Mouse (Mus musculus): ENCODE results near the gene Defb25. TPM values are rescaled to one million over a fixed set of nuclear protein-coding genes. Genes with fewer than 3 reads are reported as not detected.

Defb25 gene
- polyA plus RNA-seq, 1 experiment, result not detected

GRCm38 (mm10) chr2:152629904-152630303, 7.1 kb upstream of the Defb25 start:
- H3K4me1 ChIP-seq (ENCODE audit: control insufficient read depth, insufficient read depth, low read length), result no peaks in the 10 kb centered on the region
- H3K4me3 ChIP-seq (ENCODE audit: insufficient read depth, low read length), result no peak overlapping the region
- no peak overlapping the region for H3K27ac ChIP-seq (ENCODE audit: insufficient read depth, low read length)
- no peak for TF ChIP-seq POLR2A (IDR thresholded peaks at IDR 0.05; ENCODE audit: extremely low read depth, insufficient read depth, low read length)
- no peak for TF ChIP-seq CTCF (IDR thresholded peaks at IDR 0.05; ENCODE audit: extremely low read depth, insufficient read depth, low read length)

- TF ChIP-seq POLR2A (IDR thresholded peaks at IDR 0.05; ENCODE audit: extremely low read depth, insufficient read depth, low read length) (no peak), CTCF (IDR thresholded peaks at IDR 0.05; ENCODE audit: extremely low read depth, insufficient read depth, low read length) (no peak)
- no peak overlapping the region for H3K4me3 ChIP-seq (ENCODE audit: insufficient read depth, low read length)
- no peaks in the 10 kb centered on the region for H3K4me1 ChIP-seq (ENCODE audit: control insufficient read depth, insufficient read depth, low read length)
- H3K27ac ChIP-seq (ENCODE audit: insufficient read depth, low read length), result no peak overlapping the region
Measured at GRCm38 (mm10) chr2:152629239-152629638, 6.4 kb upstream of the Defb25 start.

GRCm38 (mm10) chr2:152628066-152628465, 5.2 kb upstream of the Defb25 start:
- Histone ChIP-seq H3K27ac (ENCODE audit: insufficient read depth, low read length) (no peak overlapping the region), H3K4me1 (ENCODE audit: control insufficient read depth, insufficient read depth, low read length) (no peaks in the 10 kb centered on the region), H3K4me3 (ENCODE audit: insufficient read depth, low read length) (no peak overlapping the region)
- TF ChIP-seq CTCF (IDR thresholded peaks at IDR 0.05; ENCODE audit: extremely low read depth, insufficient read depth, low read length), result no peak
- no peak for TF ChIP-seq POLR2A (IDR thresholded peaks at IDR 0.05; ENCODE audit: extremely low read depth, insufficient read depth, low read length)

- H3K4me3 ChIP-seq (ENCODE audit: insufficient read depth, low read length), result peak within 1 kb of the TSS; percentile 16; the same call in 1 of the 2 replicates
- H3K27ac ChIP-seq (ENCODE audit: insufficient read depth, low read length), result no peak within 1 kb of the TSS
- TF ChIP-seq CTCF (IDR thresholded peaks at IDR 0.05; ENCODE audit: extremely low read depth, insufficient read depth, low read length) (no peak), POLR2A (IDR thresholded peaks at IDR 0.05; ENCODE audit: extremely low read depth, insufficient read depth, low read length) (no peak)
- no peaks in the 10 kb centered on the region for H3K4me1 ChIP-seq (ENCODE audit: control insufficient read depth, insufficient read depth, low read length)
Measured at GRCm38 (mm10) chr2:152626774-152627591, 4.1 kb upstream of the Defb25 start, which contains the start of gene Rem1. TSS of gene Rem1 (plus strand) at chr2:152626951.

- TF ChIP-seq POLR2A (IDR thresholded peaks at IDR 0.05; ENCODE audit: extremely low read depth, insufficient read depth, low read length), result no peak
- no peak for TF ChIP-seq CTCF (IDR thresholded peaks at IDR 0.05; ENCODE audit: extremely low read depth, insufficient read depth, low read length)
- H3K4me1 ChIP-seq (ENCODE audit: control insufficient read depth, insufficient read depth, low read length), result no peaks in the 10 kb centered on the region
- H3K27ac ChIP-seq (ENCODE audit: insufficient read depth, low read length), result no peak overlapping the region
- no peak overlapping the region for H3K4me3 ChIP-seq (ENCODE audit: insufficient read depth, low read length)
Measured at GRCm38 (mm10) chr2:152625256-152625655, 2.4 kb upstream of the Defb25 start.

GRCm38 (mm10) chr2:152624566-152624965, 1.7 kb upstream of the Defb25 start:
- Histone ChIP-seq H3K4me1 (ENCODE audit: control insufficient read depth, insufficient read depth, low read length) (no peaks in the 10 kb centered on the region), H3K27ac (ENCODE audit: insufficient read depth, low read length) (no peak overlapping the region), H3K4me3 (ENCODE audit: insufficient read depth, low read length) (no peak overlapping the region)
- TF ChIP-seq CTCF (IDR thresholded peaks at IDR 0.05; ENCODE audit: extremely low read depth, insufficient read depth, low read length) (no peak), POLR2A (IDR thresholded peaks at IDR 0.05; ENCODE audit: extremely low read depth, insufficient read depth, low read length) (no peak)

GRCm38 (mm10) chr2:152622151-152622550, 702 bp downstream of the Defb25 start:
- H3K4me3 ChIP-seq (ENCODE audit: insufficient read depth, low read length), result no peak overlapping the region
- TF ChIP-seq POLR2A (IDR thresholded peaks at IDR 0.05; ENCODE audit: extremely low read depth, insufficient read depth, low read length) (no peak), CTCF (IDR thresholded peaks at IDR 0.05; ENCODE audit: extremely low read depth, insufficient read depth, low read length) (no peak)
- H3K27ac ChIP-seq (ENCODE audit: insufficient read depth, low read length), result no peak overlapping the region
- no peaks in the 10 kb centered on the region for H3K4me1 ChIP-seq (ENCODE audit: control insufficient read depth, insufficient read depth, low read length)

- TF ChIP-seq POLR2A (IDR thresholded peaks at IDR 0.05; ENCODE audit: extremely low read depth, insufficient read depth, low read length), result no peak
- TF ChIP-seq CTCF (IDR thresholded peaks at IDR 0.05; ENCODE audit: extremely low read depth, insufficient read depth, low read length), result no peak
- Histone ChIP-seq H3K27ac (ENCODE audit: insufficient read depth, low read length) (no peak overlapping the region), H3K4me3 (ENCODE audit: insufficient read depth, low read length) (no peak overlapping the region), H3K4me1 (ENCODE audit: control insufficient read depth, insufficient read depth, low read length) (no peaks in the 10 kb centered on the region)
Measured at GRCm38 (mm10) chr2:152620367-152621134, 2.3 kb downstream of the Defb25 start.

GRCm38 (mm10) chr2:152617374-152617773, 5.5 kb downstream of the Defb25 start:
- H3K4me3 ChIP-seq (ENCODE audit: insufficient read depth, low read length), result no peak overlapping the region
- TF ChIP-seq CTCF (IDR thresholded peaks at IDR 0.05; ENCODE audit: extremely low read depth, insufficient read depth, low read length), result 0 out of 2 replicates have a peak, but pooled peaks have one; percentile 12
- no peak for TF ChIP-seq POLR2A (IDR thresholded peaks at IDR 0.05; ENCODE audit: extremely low read depth, insufficient read depth, low read length)
- no peaks in the 10 kb centered on the region for H3K4me1 ChIP-seq (ENCODE audit: control insufficient read depth, insufficient read depth, low read length)
- no peak overlapping the region for H3K27ac ChIP-seq (ENCODE audit: insufficient read depth, low read length)
